Comparison of ENCODE assay signal across 26 mouse cellular contexts in the genomic region with DNA sequence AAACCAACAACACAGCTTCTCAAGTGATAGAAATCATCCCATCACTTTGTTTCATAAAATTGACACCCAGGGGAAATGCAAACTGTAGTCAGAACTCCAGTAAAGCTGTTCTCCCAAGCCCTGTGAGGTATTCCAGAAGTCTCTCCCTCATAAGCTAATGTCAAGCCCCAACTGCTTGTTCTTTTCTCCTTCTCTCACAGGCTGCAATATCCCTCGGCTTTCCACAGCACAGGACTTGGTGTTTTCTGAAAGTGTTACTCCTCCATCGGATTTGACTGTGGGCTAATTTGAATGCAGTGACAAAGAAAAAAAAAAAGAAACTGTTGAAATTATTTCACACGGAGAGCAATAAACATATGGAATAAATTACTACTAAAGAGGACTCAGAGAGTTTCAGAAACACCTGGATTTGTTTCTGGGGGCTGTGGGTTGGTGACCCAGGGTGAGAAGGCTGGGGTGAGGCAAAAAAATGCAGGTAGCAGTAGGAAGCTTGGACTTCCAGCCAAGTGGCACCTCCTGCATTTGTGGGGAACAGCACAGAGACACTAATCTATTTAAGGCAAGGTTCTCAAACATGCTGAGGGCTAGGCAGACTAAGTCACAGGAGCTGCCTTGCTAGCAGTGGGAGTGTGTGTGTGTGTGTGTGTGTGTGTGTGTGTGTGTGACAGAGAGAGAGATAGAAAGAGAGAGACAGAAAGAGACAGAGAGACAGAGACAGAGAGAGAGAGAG.
DNase-seq lines count a peak whose midpoint lies in the region; ATAC-seq and TF ChIP-seq lines count a peak whose summit lies in the region.
"Had no signal": no experiment of that assay in that cellular context is flagged by ENCODE, and none has a peak within 500 bp of the region (broad histone marks: within the 10 kb centered on the region; RNA-seq: fewer than 3 reads in every experiment).

No protein-coding gene starts in this region.

- H3K9ac ChIP-seq in forebrain, embryonic 16.5 days (replicated peaks; ENCODE audit: low read depth, low read length) = no peak overlapping the region
- H3K9ac ChIP-seq in forebrain, embryonic 12.5 days = no peak overlapping the region
- H3K9ac ChIP-seq: heart, embryonic 15.5 days; kidney, embryonic 15.5 days; liver, embryonic 14.5 days had no signal

- H3K4me3 ChIP-seq in forebrain, embryonic 16.5 days (replicated peaks; ENCODE audit: low read length) = no peak overlapping the region
- H3K4me3 ChIP-seq in forebrain, embryonic 12.5 days (replicated peaks) = no peak overlapping the region
- H3K4me3 ChIP-seq in layer of hippocampus, adult 2 months = no peak overlapping the region
- H3K4me3 ChIP-seq: heart, embryonic 10.5 days; heart, embryonic 15.5 days; kidney, embryonic 15.5 days had no signal

- H3K36me3 ChIP-seq in forebrain, embryonic 16.5 days (ENCODE audit: control insufficient read depth, insufficient read depth) = no peaks in the 10 kb centered on the region
- H3K36me3 ChIP-seq in forebrain, embryonic 12.5 days (replicated peaks) = no peaks in the 10 kb centered on the region
- H3K36me3 ChIP-seq: heart, embryonic 10.5 days; heart, embryonic 15.5 days; kidney, embryonic 15.5 days had no signal

- no peak overlapping the region for H3K4me2 ChIP-seq in forebrain, embryonic 16.5 days (ENCODE audit: low read length)
- H3K4me2 ChIP-seq in forebrain, embryonic 12.5 days = no peak overlapping the region
- H3K4me2 ChIP-seq: heart, embryonic 15.5 days; kidney, embryonic 15.5 days had no signal

- H3K27me3 ChIP-seq in forebrain, embryonic 16.5 days (replicated peaks; ENCODE audit: control insufficient read depth, insufficient read depth, low read length) = no peaks in the 10 kb centered on the region
- H3K27me3 ChIP-seq in forebrain, embryonic 12.5 days = no peaks in the 10 kb centered on the region
- H3K27me3 ChIP-seq: heart, embryonic 15.5 days; kidney, embryonic 15.5 days; Patski had no signal

- no peak for ATAC-seq in forebrain, embryonic 16.5 days
- ATAC-seq in forebrain, embryonic 12.5 days (ENCODE audit: low FRiP score) = no peak
- ATAC-seq in megakaryocyte progenitor cell, adult 5-6 weeks (replicated peaks; ENCODE audit: poor library complexity) = no peak
- ATAC-seq: hindbrain, embryonic 16.5 days; Patski had no signal

- H3K27ac ChIP-seq in forebrain, embryonic 16.5 days (ENCODE audit: low read length) = peak overlapping the region; percentile 34
- H3K27ac ChIP-seq in forebrain, embryonic 12.5 days = no peak overlapping the region
- peak overlapping the region; percentile 83 for H3K27ac ChIP-seq in layer of hippocampus, adult 2 months
- H3K27ac ChIP-seq: heart, embryonic 10.5 days; heart, embryonic 15.5 days; kidney, embryonic 15.5 days; liver, embryonic 14.5 days; macrophage had no signal

- DNase-seq in layer of hippocampus, adult 2 months (ENCODE audit: low spot score in 2 of 2) = no peak
- no peak for DNase-seq in layer of hippocampus, postnatal 36 days
- peak; percentile 36 for DNase-seq in right cerebral cortex, adult 18-20 months
- no peak for DNase-seq in right cerebral cortex, postnatal 4 days
- DNase-seq: adrenal gland, postnatal 10 days; cerebellum, adult 11 months; cerebellum, adult 9-10 months; cerebellum, postnatal 36 days; gastrocnemius, postnatal 25 days; heart, adult 11 months; kidney, adult 18-20 months; kidney, postnatal 25 days; liver; lung, adult 2 months; lung, postnatal 10 days; midbrain, embryonic 14.5 days had no signal

- 33% methylated on average over 3 of the region's 3 CpGs for WGBS in forebrain, embryonic 16.5 days
- WGBS in forebrain, embryonic 12.5 days = 65% methylated on average over 3 of the region's 3 CpGs

- H3K4me1 ChIP-seq in forebrain, embryonic 16.5 days (replicated peaks; ENCODE audit: control insufficient read depth, insufficient read depth, low read length) = peaks cover 13% of the 10 kb centered on the region
- H3K4me1 ChIP-seq in forebrain, embryonic 12.5 days = no peaks in the 10 kb centered on the region
- H3K4me1 ChIP-seq: heart, embryonic 10.5 days; heart, embryonic 15.5 days; kidney, embryonic 15.5 days had no signal

- TF ChIP-seq CTCF in layer of hippocampus, adult 2 months (conservative IDR thresholded peaks at IDR 0.05) = no peak

- no peaks in the 10 kb centered on the region for H3K9me3 ChIP-seq in forebrain, embryonic 16.5 days (ENCODE audit: control insufficient read depth, low read length)
- no peaks in the 10 kb centered on the region for H3K9me3 ChIP-seq in forebrain, embryonic 12.5 days
- H3K9me3 ChIP-seq: heart, embryonic 10.5 days; heart, embryonic 15.5 days; kidney, embryonic 15.5 days had no signal
